Mouse (Mus musculus): ENCODE measurements around the gene Ccdc60. TPM values are rescaled to one million over a fixed set of nuclear protein-coding genes. Genes with fewer than 3 reads are reported as not detected.

Gene Ccdc60
- polyA plus RNA-seq, 1 experiment: 0.35 TPM

DNA sequence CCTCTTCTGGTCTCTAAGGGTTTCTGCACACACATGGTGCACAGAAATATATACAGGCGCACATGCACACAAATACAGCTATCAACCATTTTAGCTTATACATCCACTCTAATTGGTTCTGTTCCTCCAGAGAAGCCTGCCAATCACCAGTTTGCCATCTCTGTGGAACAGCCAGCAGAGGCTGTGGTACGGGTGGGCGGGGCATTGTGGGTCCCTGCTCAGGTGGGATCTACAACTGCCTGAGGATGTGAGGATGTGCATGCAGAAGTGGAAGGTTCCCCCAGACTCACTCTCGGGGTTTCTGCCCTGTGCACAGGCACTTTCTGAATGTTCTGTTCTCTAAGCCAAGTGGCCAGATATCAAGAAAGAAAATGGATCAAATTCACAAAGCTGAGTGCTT, 10.8 kb downstream of the Ccdc60 start:
- no peak for DNase-seq
- no peaks in the 10 kb centered on the region for H3K27me3 ChIP-seq (ENCODE audit: control insufficient read depth, insufficient read depth, low read length)
- WGBS: 96% methylated on average over 4 of the region's 4 CpGs

DNA sequence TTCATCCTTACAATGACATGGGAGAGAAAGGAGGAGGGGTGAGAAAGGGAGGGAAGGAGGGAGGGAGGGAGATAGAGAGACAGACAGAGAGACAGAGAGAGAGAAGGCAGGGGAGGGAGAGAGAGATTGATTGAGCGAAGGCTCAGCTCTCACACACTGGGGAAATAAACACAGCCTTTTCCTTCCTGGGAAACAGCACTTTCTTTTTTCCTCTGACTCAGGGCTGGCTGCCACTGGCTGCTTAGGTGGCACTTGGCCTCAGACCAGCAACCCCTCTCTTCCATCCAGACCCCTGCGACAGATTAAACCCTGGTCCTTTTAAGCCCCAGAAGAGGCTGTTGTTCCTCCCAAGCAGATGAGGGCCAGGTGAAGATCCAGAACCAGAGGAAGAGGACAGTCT, 14.0 kb downstream of the Ccdc60 start:
- Histone ChIP-seq H3K36me3 (ENCODE audit: control insufficient read depth, insufficient read depth, low read length) (no peaks in the 10 kb centered on the region), H3K27me3 (ENCODE audit: control insufficient read depth, insufficient read depth, low read length) (no peaks in the 10 kb centered on the region), H3K27ac (ENCODE audit: control insufficient read depth, insufficient read depth, low read length) (no peak overlapping the region), H3K4me1 (replicated peaks; ENCODE audit: control insufficient read depth, insufficient read depth, low read length) (no peaks in the 10 kb centered on the region), H3K4me3 (ENCODE audit: control insufficient read depth, insufficient read depth, low read length) (no peak overlapping the region)
- TF ChIP-seq CTCF (IDR thresholded peaks at IDR 0.05; ENCODE audit: borderline replicate concordance, control insufficient read depth, extremely low read depth, insufficient read depth, low read length, poor library complexity) (no peak), POLR2A (IDR thresholded peaks at IDR 0.05; ENCODE audit: control insufficient read depth, extremely low read depth, insufficient read depth, low read length, poor library complexity) (no peak)
- no peak for DNase-seq
- 86% methylated on average over 2 of the region's 2 CpGs for WGBS

More for the DNA sequence above, 10.8 kb downstream of the Ccdc60 start:
- TF ChIP-seq CTCF (IDR thresholded peaks at IDR 0.05; ENCODE audit: borderline replicate concordance, control insufficient read depth, extremely low read depth, insufficient read depth, low read length, poor library complexity): no peak
- Histone ChIP-seq H3K4me1 (replicated peaks; ENCODE audit: control insufficient read depth, insufficient read depth, low read length) (no peaks in the 10 kb centered on the region; the same call in 1 of the 2 replicates), H3K36me3 (ENCODE audit: control insufficient read depth, insufficient read depth, low read length) (no peaks in the 10 kb centered on the region), H3K27ac (ENCODE audit: control insufficient read depth, insufficient read depth, low read length) (no peak overlapping the region), H3K4me3 (ENCODE audit: control insufficient read depth, insufficient read depth, low read length) (no peak overlapping the region)

DNA sequence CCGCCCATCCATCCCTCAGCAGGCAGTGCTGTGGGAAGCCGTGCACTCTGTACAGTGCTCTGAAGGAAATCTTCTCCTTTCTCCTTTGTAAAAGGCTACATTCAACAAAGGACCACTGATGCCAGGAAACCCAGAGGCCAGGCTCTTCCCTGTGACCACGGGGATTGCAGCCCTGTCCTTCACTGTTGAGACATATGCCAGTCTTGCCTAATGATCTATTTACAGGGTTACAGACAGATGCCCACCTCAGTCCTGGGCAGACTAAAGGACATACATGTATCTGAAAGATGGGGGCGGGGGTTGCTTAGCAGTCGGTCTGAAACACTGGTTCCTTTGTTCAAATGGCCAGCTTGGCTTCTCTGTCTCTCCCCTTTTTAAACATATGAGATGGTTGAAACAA, 14.4 kb downstream of the Ccdc60 start:
- Histone ChIP-seq H3K4me3 (ENCODE audit: control insufficient read depth, insufficient read depth, low read length) (no peak overlapping the region), H3K27ac (ENCODE audit: control insufficient read depth, insufficient read depth, low read length) (no peak overlapping the region), H3K4me1 (replicated peaks; ENCODE audit: control insufficient read depth, insufficient read depth, low read length) (no peaks in the 10 kb centered on the region), H3K36me3 (ENCODE audit: control insufficient read depth, insufficient read depth, low read length) (no peaks in the 10 kb centered on the region), H3K27me3 (ENCODE audit: control insufficient read depth, insufficient read depth, low read length) (no peaks in the 10 kb centered on the region)
- no peak for DNase-seq
- no peak for TF ChIP-seq CTCF (IDR thresholded peaks at IDR 0.05; ENCODE audit: borderline replicate concordance, control insufficient read depth, extremely low read depth, insufficient read depth, low read length, poor library complexity)
- TF ChIP-seq POLR2A (IDR thresholded peaks at IDR 0.05; ENCODE audit: control insufficient read depth, extremely low read depth, insufficient read depth, low read length, poor library complexity): no peak
- 80% methylated on average over 5 of the region's 5 CpGs for WGBS

DNA sequence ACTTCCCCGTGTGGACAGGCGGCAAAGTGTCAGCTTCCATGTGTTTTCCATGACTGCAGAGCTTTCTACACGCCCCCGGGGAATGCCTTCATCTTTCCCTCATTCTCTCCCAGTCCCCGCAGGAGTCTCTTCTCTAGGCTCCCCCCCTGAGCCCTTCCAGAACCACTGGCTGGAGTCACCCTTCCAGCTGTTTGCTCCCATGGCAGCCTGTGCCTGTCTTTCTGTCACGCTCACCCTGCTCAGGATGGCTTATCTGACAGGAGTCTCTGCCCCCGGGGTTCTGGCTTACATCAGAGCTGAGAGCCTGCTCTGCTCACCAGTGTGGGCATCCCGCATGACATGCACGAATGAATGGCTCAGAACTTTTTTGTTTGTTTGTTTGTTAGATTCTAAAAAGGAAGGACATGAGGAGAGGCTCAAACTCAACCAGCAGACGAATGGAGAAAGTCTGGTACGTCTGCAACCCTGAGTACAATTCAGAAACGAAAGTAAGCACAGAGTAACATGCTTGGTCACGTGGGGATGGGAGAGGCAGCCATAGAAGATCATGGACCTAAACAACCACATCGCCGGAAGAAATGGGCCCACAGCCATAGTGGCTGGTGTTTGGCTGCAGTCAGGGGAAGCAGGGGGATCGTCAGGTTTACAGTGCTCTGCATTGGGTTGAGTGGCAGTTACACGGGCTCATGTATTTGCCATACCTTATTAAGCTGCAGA, 17.1 kb downstream of the Ccdc60 start:
- no peak for TF ChIP-seq CTCF (IDR thresholded peaks at IDR 0.05; ENCODE audit: borderline replicate concordance, control insufficient read depth, extremely low read depth, insufficient read depth, low read length, poor library complexity)
- no peak for TF ChIP-seq POLR2A (IDR thresholded peaks at IDR 0.05; ENCODE audit: control insufficient read depth, extremely low read depth, insufficient read depth, low read length, poor library complexity)
- DNase-seq: no peak
- H3K36me3 ChIP-seq (ENCODE audit: control insufficient read depth, insufficient read depth, low read length): no peaks in the 10 kb centered on the region
- no peaks in the 10 kb centered on the region for H3K4me1 ChIP-seq (replicated peaks; ENCODE audit: control insufficient read depth, insufficient read depth, low read length)
- no peak overlapping the region for H3K27ac ChIP-seq (ENCODE audit: control insufficient read depth, insufficient read depth, low read length)
- no peaks in the 10 kb centered on the region for H3K27me3 ChIP-seq (ENCODE audit: control insufficient read depth, insufficient read depth, low read length)
- WGBS: 86% methylated on average over 17 of the region's 17 CpGs
- H3K4me3 ChIP-seq (ENCODE audit: control insufficient read depth, insufficient read depth, low read length): no peak overlapping the region

DNA sequence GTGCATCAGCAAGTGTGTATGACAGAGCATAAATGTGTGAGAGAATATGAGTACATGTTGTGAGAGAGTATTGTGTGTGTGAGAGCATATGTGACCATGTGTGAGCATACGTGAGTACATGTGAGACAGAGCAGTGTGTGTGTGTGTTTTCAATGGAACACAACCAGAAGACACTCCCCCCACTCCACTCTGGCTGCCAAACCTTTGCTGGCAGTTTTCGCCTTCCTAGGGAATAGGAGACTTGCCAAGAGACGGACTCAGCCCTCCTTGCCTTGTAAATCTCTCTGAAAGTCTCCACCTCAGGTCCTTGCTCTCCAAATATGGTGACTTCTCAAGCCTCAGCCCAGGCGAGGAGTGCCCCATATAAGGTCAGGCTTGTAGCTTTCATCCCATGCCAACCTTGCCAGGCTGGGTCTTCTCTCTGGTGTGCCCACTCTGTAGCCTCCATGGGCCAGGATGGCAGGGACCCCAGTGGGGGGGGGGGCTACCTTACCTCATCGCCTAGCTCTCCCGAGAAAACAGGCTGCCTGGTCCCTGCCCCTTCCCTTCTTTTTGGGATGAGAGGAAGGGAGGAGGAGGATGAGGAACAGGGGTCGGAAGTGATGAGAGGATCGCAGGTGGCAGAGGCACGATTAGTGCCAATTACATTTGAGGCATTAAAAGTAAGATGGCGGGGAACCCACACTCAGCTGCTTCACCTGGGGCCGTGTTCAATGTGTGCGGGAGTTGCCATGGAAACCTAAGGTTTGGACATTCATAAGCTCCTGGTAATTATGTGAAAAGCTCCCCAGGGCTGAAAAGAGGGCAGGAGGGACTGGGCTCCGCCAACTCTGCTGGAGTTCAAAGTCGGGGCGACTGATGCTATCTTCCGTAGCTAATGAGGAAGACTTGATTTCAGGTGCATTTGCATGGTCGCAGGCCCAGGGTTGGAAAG, 19.3 kb downstream of the Ccdc60 start:
- Histone ChIP-seq H3K36me3 (ENCODE audit: control insufficient read depth, insufficient read depth, low read length) (no peaks in the 10 kb centered on the region), H3K27me3 (ENCODE audit: control insufficient read depth, insufficient read depth, low read length) (no peaks in the 10 kb centered on the region), H3K4me3 (ENCODE audit: control insufficient read depth, insufficient read depth, low read length) (no peak overlapping the region), H3K4me1 (replicated peaks; ENCODE audit: control insufficient read depth, insufficient read depth, low read length) (no peaks in the 10 kb centered on the region), H3K27ac (ENCODE audit: control insufficient read depth, insufficient read depth, low read length) (no peak overlapping the region)
- TF ChIP-seq POLR2A (IDR thresholded peaks at IDR 0.05; ENCODE audit: control insufficient read depth, extremely low read depth, insufficient read depth, low read length, poor library complexity): no peak
- TF ChIP-seq CTCF (IDR thresholded peaks at IDR 0.05; ENCODE audit: borderline replicate concordance, control insufficient read depth, extremely low read depth, insufficient read depth, low read length, poor library complexity): no peak
- WGBS: 93% methylated on average over 17 of the region's 17 CpGs
- DNase-seq: no peak

DNA sequence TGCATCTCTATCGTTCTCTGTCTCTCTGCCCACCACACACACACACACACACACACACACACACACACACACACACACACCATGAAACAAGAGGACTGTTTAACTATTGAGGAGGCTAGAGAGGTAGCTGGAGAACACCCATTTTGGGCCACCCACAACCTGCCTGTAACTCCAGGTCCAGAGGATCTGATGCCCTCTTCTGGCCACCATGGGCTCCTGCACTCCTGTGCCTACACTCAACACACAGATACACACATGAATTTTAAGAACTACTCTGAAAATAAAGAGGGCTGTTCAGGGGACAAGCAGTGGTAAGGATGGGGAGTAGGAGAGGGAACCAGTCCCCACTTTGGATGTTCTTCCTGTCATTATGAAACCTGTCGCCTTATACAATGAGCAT, 26.1 kb downstream of the Ccdc60 start:
- TF ChIP-seq CTCF (IDR thresholded peaks at IDR 0.05; ENCODE audit: borderline replicate concordance, control insufficient read depth, extremely low read depth, insufficient read depth, low read length, poor library complexity): no peak
- no peak for TF ChIP-seq POLR2A (IDR thresholded peaks at IDR 0.05; ENCODE audit: control insufficient read depth, extremely low read depth, insufficient read depth, low read length, poor library complexity)
- no peak overlapping the region for H3K4me3 ChIP-seq (ENCODE audit: control insufficient read depth, insufficient read depth, low read length)
- H3K36me3 ChIP-seq (ENCODE audit: control insufficient read depth, insufficient read depth, low read length): no peaks in the 10 kb centered on the region
- no peak overlapping the region for H3K27ac ChIP-seq (ENCODE audit: control insufficient read depth, insufficient read depth, low read length)
- no peaks in the 10 kb centered on the region for H3K4me1 ChIP-seq (replicated peaks; ENCODE audit: control insufficient read depth, insufficient read depth, low read length)
- DNase-seq: no peak
- H3K27me3 ChIP-seq (ENCODE audit: control insufficient read depth, insufficient read depth, low read length): no peaks in the 10 kb centered on the region
- 100% methylated on average over 2 of the region's 2 CpGs for WGBS

Measured in thymus, adult 2 months (tissue).